Mouse (Mus musculus) 416B (cell line): ENCODE results near the gene Lrrc55.

ENCODE experiments used
- DNase-seq: peaks from one replicate; pipeline ENCODE4 v3.0.0; 2011; ENCODE audit warnings: low read depth

The Lrrc55 gene

DNA sequence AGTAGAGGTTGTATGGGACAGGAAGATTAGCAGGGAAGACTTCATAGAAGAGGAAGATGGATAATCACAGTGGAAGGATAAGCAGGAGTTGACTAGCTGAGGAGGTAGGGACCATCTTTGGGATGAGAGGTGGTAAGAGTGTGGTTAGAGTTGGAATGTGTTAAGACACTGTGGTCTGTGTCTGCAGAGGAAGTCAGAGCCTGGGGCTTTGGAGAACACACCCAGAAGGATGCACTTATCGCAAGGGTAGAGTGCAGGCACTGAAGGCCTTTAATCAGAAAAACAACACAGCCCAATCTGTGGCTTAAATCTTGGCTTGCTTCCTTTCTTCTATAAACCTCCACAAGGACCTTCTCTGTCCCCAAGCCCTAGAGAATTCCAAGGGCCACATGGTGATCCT, 28.7 kb downstream of the Lrrc55 start:
- DNase-seq = no peak

DNA sequence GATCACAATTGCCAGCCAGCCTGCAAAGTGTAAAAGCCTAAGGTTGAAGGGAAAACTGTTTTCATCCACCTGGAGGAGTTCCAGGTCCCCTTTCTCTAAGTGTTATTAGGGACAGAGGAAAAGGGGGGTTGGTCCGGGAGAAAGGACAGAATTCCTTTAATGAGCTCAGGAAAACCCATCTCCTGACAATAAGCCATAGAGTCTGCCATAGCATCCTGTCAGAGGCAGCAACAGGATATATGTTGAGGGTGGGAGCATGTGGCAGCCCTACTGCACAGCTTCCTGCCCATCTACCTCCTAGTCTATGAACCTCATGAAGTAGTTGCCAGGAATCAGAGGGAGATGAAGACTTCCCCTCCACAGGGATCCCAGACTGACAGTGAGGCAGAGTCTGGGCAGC, 29.4 kb downstream of the Lrrc55 start:
- no peak for DNase-seq

DNA sequence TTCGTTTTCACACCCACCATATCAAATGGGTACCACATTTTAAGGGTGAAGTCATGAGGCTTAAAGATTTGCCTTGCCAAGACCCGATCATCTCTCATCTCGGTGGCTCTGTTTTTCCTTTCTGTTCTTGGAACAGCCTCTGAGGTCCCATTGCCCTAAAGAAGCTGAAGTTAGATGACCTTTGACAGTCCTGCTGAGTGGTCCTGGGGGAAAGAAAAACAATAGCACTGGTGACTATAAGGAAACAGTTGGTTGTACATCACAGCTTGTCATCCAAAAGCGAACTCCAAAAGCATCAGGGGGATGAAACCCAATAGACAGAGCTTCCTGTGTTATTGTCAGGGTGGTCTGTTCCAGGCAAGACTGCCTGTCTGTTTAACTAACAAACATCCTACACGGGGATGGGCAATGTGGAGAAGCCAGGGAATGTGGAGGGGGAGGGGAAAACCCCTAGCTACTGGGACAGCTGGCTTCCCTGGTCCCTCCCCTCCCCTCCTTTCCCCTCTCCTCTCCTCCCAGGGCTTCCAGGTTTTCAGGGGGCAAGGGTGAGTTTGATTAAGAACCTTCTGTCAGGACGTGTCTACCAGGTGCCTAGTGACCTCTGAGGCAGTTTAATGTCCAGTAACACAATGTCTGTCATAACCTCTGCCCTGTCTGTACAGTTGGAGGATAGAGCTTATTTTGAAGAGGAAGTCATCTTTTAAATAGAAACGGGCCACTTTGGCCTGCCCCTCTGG, 33.5 kb downstream of the Lrrc55 start:
- no peak for DNase-seq

DNA sequence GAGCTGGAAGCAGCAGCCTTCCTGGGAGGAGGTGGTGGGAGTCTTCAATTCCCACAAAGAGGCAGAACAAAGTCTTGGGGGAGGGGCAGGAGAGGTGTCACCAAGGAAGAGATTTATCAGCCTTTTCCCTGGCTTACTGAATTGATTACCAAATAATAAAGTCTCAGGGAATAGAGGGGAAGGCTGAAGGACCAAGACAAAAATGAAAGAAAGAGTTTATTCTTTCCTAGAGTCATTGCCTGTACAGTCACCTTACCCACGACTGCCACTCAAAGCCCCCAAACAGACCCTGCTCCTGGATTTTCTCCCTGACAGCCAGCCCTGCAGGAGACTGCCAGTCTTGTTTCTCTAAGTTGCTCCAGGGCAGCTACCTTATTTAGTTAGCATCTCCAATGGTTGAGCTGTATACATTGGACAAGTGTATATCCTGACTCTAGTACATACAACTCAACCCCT, 35.3 kb downstream of the Lrrc55 start:
- DNase-seq = no peak

DNA sequence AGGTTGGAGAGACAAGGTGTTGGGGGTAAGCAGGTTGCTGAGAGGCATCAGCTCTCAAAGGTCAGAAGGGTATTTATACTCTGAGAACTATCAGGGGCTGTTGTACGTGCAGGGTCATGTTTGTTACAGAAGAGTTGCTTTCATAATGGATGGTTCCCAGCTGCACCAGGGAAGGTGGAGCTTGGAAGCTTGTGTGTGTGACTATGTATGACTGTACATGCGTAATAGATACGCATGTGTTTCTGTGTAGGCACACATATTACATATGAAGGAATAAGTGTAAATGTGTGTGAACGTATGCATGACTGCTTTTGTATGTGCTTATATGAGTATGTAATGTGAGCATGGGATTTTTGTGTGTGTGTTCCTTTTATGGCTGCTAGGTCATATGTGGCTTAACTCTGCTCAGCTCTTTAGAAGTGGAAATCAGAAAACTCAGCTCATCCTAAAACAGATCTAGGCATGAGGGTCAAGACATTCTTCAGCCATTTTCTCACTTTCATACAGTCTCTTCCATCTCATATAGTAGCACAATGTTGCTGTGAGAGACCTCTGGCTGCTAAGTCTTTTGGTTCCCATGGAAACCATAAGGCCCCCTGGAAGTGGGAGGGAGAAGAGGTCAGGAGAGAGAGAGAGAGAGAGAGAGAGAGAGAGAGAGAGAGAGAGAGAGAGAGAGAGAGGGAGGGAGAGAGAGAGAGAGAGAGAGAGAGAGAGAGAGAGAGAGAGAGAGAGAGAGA, 35.9 kb downstream of the Lrrc55 start:
- DNase-seq = no peak

DNA sequence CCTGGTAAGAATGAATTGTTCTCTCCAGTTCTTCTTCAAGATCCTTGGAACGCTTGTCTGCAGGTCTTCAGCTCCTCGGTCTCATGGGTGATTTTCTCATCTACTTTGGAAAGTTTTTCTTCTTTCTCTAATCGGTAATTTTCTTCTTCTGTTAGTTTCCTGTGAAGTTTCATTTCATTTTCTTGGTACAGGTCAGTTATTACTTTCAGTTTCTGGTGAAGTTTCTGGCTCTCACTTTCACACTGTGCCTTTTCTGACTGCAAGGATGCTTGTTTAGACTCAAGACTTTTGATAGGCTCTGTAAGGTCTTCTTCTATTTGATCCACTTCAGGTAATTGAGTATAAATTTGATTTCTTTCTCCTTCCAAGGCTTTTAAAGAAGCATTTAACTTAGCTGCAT, 39.6 kb downstream of the Lrrc55 start:
- no peak for DNase-seq

DNA sequence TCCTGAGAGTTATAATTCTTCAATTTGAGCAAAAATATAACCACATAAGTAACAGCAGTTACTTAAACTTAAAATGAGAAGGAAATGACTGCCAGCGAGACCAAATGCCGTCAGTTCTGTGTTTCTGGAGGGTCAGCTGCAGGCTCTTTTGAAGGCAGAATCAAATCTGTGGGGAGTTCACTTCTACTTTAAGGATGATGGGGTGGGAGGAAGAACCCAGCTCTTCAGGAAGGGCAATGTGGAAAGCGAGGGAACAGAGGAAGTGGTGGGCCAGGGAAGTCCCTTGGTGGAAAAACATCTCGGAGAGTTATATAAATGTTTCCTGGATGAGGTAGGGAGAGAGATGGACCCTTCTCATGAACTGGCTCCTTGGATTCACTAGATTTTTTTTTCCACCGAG, 40.9 kb downstream of the Lrrc55 start:
- DNase-seq = no peak

DNA sequence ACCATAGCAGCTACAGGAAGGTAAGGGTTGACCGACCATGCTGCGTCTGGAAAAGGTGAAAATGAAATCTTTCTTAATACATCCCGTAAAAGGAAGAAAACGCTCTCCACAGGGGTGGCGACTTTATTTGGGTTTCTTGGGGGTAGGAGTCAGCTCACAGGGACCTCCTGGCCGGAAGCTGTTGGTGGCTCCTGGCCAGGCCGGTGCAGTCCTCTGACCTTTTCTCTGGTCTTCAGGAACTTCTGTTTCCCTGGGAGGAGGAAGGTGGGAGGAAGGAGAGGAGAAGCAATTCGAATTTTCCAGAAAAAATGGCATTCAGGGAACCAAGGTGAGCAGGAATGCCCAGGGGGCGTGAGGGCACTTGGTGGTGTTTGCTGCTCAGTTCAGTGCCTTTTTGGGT, 41.7 kb downstream of the Lrrc55 start:
- DNase-seq = no peak

DNA sequence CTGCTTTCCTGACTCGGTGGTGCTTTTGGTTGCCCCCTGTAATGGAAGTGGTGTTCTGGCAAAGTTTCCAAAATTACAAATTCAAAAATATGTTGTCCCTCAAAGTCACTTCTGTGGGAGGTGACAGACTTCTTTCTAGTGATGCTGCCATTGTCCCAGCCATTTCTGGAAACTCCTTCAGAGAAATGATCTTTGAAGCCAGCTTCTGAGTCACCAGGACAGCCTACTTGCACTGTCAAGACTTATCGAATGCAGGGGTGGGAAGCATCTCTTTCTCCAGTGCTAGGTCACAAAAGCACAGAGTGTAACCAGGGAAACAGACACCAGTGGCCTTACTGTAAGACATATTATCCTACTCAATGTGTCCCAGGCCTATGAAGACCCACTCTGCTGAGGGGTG, 45.8 kb downstream of the Lrrc55 start:
- DNase-seq = no peak

DNA sequence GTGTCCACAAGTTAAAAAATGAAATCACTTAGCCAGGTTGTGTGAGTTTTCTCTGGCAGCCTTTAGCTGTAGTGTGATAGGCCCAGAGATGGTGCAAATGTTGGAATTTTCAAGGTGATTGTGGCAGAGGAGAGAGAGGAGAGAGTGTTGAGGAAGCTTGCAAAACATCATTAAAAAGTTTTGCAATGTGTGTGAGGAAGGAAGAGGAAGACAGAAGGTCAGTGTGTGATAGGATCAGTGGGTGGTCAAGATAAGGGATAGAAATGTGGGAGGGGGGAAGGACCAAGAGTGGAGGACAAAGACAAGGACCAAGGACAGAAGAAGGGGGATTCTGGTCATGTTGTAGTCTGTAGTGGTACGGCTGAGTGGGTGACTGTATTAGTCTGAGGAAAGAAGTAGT, 46.6 kb downstream of the Lrrc55 start:
- peak; percentile 46 for DNase-seq

DNA sequence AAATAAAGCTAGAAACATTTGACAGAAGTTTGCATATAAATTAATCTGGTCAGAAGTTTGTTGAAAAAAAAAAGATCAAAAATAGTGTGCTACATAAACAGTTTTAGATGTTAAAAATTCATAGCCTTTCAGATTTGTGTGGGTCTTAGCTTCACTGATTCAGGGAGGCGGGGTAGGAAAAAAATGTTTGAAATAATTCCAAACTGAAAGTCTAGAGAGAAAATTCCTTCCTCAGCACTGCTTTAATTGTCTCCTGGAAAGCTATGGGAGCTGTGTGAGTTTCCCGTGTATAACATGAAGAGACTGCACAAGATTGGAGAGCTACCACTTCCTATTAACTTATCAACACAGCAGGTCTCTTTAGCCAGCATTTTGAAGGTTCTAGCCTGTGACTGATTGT, 49.5 kb downstream of the Lrrc55 start:
- no peak for DNase-seq

DNA sequence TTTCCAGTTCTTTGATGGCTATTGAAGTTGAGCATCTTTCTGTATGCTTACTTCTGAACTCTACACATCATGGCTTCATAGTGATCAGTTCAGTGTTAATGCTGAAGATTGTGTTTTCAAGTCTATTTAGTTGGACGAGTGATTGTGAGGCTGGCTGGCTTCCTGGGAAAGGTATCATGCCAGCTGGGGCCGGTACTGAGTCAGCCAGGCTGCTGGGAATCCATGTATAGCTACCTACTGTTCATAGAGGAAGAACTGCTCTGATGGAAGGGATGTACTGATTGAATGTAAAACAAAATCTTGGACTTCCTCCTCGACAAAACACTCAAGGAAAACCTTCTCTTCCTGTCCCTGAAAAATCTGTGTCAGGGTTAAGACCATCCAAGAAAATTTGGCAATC, 51.7 kb downstream of the Lrrc55 start:
- no peak for DNase-seq

DNA sequence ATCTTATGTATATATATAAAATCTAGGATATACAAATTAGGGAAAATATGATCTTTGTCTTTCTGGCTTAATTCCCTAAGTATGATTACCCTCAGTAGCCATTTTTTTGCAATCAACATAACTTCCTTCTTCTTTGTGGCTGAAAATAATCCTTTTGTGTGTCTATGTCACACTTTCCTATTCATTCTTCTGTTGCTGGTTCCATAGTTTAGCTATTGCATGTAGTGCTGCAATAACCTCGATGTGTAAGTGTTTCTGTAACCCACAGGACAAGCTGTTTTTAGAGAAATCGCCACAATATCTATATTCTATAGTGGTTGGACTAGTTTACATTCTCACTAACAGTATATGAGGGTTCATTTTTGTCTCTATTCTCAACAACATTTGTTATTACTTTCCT, 52.1 kb downstream of the Lrrc55 start:
- DNase-seq = no peak

DNA sequence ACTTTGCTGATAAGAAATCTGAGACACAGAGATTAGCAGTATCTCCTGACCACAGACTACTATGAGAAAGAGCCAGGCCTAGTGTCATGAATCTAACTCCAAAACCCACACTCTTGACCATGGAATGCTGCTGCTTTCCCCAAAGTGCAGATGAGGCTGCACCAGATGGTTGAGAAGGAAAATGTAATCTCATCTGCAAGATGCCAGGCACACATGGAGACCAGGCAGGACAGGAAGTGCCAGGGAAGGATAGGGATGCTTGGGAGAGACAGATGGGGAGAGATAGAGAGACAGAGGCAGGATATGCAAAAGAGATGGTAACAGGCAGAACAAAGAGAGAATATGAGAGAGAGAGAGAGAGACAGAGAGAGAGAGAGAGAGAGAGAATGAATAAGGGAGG, 56.2 kb downstream of the Lrrc55 start:
- DNase-seq = no peak

DNA sequence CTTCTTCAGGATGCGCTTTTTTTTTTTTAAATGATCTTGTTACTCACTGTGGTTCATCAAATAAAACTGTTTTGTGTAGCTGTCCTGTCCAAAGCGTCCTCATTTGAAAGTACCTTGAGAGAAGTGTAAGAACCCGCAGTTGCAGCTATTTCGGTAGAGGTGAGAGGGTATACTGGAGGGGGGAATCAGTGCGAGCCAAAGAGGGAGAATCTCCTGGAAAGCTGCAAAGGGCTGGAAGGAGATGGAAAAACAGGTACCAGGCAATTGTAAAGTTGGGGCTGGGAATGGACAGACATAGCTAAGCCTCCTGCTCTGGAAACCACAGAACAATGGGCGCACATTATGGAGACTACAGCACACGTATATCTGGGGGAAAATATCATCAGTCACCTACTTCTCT, 57.2 kb downstream of the Lrrc55 start:
- DNase-seq = no peak

DNA sequence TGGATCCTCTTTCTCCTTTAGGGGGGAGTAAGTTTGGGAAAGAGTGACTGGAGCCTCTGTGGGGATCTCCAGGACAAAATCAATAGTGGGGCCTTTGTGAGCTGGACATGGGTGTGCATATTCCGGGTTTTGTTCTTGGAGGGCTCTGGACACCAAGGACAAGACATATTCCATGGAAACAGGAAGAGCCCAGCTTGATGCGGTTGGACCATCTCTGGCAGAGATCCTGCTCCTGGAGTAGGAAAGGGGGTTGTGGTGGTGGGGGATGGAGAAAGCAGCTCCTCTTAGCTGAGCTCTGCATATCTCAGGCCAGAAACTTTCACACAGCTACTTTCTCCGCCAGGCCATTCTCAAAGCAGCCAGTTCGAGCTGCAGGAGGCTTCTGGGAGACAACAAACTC, 57.6 kb downstream of the Lrrc55 start:
- no peak for DNase-seq

DNA sequence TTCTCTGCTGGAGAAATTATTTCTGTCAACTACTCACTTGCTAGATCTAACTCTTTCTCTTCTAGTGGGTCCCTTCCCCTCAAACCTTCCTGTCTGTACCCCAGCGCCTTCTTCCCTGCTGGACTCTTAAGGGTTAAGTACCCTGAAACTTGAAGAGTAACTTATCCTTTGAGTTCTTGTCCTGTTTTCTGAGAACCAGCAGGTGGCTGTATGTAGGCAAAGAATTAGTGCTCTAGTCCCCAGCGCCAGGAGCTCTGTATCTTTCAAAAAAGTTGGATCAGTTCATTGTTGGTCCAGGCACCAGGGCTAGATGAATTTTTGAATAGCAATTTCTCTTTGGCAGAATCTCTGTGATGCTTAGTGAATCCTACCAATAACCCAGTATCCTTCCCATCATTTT, 58.9 kb downstream of the Lrrc55 start:
- no peak for DNase-seq

DNA sequence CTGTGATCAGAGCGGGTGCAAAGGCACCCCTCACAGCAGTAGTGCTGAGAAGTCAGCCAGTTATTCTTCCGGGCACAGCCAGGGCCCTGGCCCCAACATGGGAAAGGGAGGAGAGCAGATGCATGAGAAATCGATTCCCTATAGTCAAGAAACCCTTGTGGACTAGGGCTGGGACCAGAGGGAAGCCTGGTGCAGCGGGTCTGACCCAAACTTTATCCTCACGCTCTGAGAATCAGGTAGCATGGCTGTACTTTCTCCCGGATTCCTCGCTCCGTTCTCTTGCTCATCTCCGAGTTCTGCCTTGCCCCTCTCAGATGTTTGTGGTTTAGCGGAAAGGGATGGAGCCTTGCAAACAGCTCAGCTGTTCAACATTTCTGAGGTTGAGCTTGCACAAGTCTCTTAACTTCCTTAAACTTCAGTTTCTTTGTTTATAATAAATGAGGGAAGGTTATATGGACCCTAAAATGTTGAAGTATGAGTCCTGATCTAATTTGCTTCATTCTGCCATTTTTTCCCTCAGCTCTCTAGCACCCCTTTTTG, 59.3 kb downstream of the Lrrc55 start:
- no peak for DNase-seq

DNA sequence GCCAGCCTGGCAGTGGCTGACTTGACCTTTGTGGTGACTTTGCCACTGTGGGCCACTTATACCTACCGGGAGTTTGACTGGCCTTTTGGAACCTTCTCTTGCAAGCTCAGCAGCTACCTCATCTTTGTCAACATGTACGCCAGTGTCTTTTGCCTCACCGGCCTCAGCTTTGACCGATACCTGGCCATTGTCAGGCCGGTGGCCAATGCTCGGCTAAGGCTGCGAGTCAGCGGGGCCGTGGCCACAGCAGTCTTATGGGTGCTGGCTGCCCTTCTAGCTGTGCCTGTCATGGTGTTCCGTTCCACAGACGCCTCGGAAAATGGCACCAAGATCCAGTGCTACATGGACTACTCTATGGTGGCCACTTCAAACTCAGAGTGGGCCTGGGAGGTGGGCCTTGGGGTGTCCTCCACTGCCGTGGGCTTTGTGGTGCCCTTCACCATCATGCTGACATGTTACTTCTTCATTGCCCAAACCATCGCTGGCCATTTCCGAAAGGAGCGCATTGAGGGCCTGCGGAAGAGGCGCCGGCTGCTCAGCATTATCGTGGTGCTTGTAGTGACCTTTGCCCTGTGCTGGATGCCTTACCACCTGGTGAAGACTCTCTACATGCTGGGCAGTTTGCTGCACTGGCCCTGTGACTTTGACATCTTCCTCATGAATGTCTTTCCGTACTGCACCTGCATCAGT, 60.0 kb downstream of the Lrrc55 start:
- DNase-seq = no peak

DNA sequence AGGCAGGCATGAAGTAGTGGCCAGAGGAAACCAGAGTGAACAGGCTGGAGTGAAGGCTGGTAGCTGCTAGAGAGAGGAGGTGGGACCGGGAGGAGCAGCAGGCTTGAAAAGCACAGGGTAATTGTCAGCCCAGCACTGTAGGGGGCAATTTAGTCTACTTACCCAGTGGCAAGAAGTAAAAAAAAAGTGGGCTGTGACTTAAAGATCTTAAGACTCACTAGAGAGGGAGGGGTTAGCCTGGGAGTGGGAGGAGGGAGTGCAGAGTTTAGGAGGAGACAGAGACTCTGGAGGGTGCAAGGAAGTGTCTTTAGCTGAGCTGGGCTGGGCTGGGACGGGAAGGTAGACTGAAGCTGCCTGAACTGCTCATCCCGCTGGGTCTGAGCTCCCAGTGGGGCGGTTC, 60.9 kb downstream of the Lrrc55 start, which contains the start of gene Aplnr:
Aplnr (plus strand) TSS at position 137 of the 400 bp plus-strand sequence.
- no peak for DNase-seq

DNA sequence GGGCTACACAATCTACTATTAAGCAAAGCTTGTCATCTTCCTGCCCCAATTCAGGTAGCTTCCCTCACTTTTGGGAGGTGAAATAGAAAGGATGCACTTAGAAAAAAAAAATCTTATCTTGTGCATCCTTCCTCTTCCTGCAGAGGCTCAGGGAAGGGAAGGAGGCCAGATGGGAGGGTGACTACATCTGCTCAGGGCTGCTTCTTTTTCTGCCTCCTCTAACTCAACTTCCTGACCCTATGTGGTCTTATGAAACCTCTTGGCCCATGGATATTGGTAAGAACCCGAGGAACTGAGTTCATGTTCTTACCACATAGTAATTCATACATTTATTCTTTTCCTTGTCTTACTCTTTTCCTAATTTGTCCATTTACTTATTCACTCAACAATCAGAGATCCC, 61.9 kb downstream of the Lrrc55 start:
- no peak for DNase-seq

DNA sequence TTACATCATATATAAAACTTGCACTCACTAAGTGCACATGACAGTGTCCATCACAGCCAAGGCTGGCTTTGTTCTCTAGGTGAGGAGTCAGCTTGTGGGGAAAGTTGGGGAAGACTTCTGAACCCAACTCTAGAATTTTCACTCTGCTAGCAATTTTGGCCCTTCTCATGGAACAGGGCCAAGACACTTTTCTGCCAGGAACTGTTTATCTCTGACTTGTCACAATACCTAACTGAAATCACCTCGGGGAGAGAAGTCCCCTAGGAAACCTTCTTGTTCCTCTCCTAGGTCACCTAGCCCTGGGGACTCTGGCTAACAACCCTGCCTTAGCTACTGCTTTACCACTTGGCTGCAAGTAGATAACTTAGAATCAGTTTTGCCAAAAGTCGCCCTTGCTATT, 64.8 kb downstream of the Lrrc55 start:
- no peak for DNase-seq

DNA sequence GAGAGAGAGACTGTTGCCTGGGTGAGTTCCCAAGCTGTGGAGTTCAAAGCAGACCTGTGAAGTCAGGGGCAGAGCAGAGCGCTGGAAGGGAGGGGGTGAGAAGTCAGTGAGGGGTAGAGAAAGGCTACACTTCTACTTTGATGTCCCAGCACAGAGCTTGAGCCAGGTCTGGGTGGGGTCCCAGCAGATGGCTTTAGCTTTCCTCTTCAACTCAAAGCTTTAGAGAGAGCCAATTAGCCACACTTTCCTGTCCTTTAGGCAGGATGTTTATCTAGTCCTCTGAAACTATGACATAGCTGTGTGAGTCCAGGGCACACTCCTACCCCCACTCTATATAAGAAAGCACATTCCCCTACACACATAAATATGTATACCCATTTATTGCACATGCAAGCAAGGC, 65.3 kb downstream of the Lrrc55 start:
- DNase-seq = no peak
